Mouse (Mus musculus) CD8-positive naive resting alpha-beta T cell, adult 2 months (primary cell): ENCODE measurements around the gene Lifr.

Experiments used
- DNase-seq, 2 experiments: peaks; one replicate each; pipeline ENCODE4 v3.0.0; 2022; ENCODE audit warnings: low read depth in 2 of 2, low spot score in 2 of 2

Gene Lifr

GRCm38 (mm10) chr15:7128627-7129126 is 38.3 kb downstream of the Lifr start:
- DNase-seq, result no peak

- DNase-seq, result no peak
These were observed 38.9 kb downstream of the Lifr start for GRCm38 (mm10) chr15:7129127-7129943.

- no peak for DNase-seq
These were observed 39.5 kb downstream of the Lifr start for GRCm38 (mm10) chr15:7129944-7130287.

GRCm38 (mm10) chr15:7130691-7131225 is 40.3 kb downstream of the Lifr start:
- DNase-seq, result no peak

- no peak for DNase-seq
These were observed 42.3 kb downstream of the Lifr start for GRCm38 (mm10) chr15:7132741-7133140.

GRCm38 (mm10) chr15:7134454-7135052 is 44.1 kb downstream of the Lifr start:
- no peak for DNase-seq

GRCm38 (mm10) chr15:7135982-7136562 is 45.7 kb downstream of the Lifr start:
- no peak for DNase-seq

- no peak for DNase-seq
These were observed 46.5 kb downstream of the Lifr start for GRCm38 (mm10) chr15:7136912-7137311.

- no peak for DNase-seq
These were observed 47.2 kb downstream of the Lifr start for GRCm38 (mm10) chr15:7137607-7138006.

GRCm38 (mm10) chr15:7138471-7138870 is 48.1 kb downstream of the Lifr start:
- no peak for DNase-seq

- no peak for DNase-seq
These were observed 49.9 kb downstream of the Lifr start for GRCm38 (mm10) chr15:7140322-7140721.

- DNase-seq, result no peak
These were observed 50.8 kb downstream of the Lifr start for GRCm38 (mm10) chr15:7141246-7141645.

GRCm38 (mm10) chr15:7143689-7144170 is 53.3 kb downstream of the Lifr start:
- no peak for DNase-seq

- DNase-seq, result no peak
These were observed 54.1 kb downstream of the Lifr start for GRCm38 (mm10) chr15:7144542-7144941.

- no peak for DNase-seq
These were observed 54.5 kb downstream of the Lifr start for GRCm38 (mm10) chr15:7144942-7145341.

GRCm38 (mm10) chr15:7145555-7145954 is 55.1 kb downstream of the Lifr start:
- DNase-seq, result no peak

- DNase-seq, result no peak
These were observed 56.1 kb downstream of the Lifr start for GRCm38 (mm10) chr15:7146529-7146928.

GRCm38 (mm10) chr15:7149796-7150195 is 59.4 kb downstream of the Lifr start:
- no peak for DNase-seq

GRCm38 (mm10) chr15:7150591-7150990 is 60.2 kb downstream of the Lifr start:
- no peak for DNase-seq

- DNase-seq, result no peak
These were observed 61.8 kb downstream of the Lifr start for GRCm38 (mm10) chr15:7152116-7152760.

GRCm38 (mm10) chr15:7154010-7154736 is 63.8 kb downstream of the Lifr start:
- no peak for DNase-seq
